7 mouse cellular contexts compared by ENCODE assay signal in the genomic region with DNA sequence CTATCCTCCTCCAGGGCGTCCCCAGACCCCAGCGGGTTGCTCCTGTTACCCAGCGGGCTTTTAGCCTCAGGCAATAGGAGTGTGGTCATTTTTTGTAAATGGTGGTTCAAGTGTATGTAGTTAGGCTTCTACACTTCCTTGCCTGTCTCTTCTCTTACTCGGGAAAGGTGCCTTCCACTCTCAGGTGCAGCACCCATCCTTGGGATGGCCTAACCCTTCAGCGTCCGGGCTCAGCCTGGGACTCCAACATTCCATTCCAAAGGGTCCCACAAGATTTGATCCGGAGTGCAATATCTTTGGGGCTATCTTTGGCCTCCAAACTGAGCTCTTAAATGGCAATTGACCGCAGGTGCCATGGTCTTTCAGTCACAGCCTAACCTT.
DNase-seq lines count a peak whose midpoint lies in the region; ATAC-seq lines count a peak whose summit lies in the region.

No protein-coding gene starts in this region.

- DNase-seq in left cerebral cortex, adult 11 months (ENCODE audit: low spot score), result peak; percentile 4
- no peak for DNase-seq in left cerebral cortex, postnatal 36 days (ENCODE audit: low spot score in 2 of 2)
- DNase-seq in forebrain, embryonic 11.5 days (ENCODE audit: low spot score), result no peak
- DNase-seq in adrenal gland, adult 8-10 months, result no peak
- DNase-seq in frontal cortex, postnatal 10 days (ENCODE audit: low spot score in 2 of 2), result no peak

- H3K4me3 ChIP-seq in forebrain, embryonic 11.5 days (ENCODE audit: low read depth, low read length), result peak overlapping the region; percentile 59
- H3K4me3 ChIP-seq in intestine, embryonic 15.5 days (replicated peaks), result peak overlapping the region; percentile 54
- H3K4me3 ChIP-seq in neural tube, embryonic 15.5 days (replicated peaks), result peak overlapping the region; percentile 72

- no peak overlapping the region for H3K9ac ChIP-seq in forebrain, embryonic 11.5 days (ENCODE audit: low read length)
- no peak overlapping the region for H3K9ac ChIP-seq in intestine, embryonic 15.5 days
- peak overlapping the region; percentile 73 for H3K9ac ChIP-seq in neural tube, embryonic 15.5 days (replicated peaks)

- H3K27ac ChIP-seq in forebrain, embryonic 11.5 days (ENCODE audit: low read depth, low read length), result no peak overlapping the region
- H3K27ac ChIP-seq in intestine, embryonic 15.5 days, result no peak overlapping the region
- H3K27ac ChIP-seq in neural tube, embryonic 15.5 days (replicated peaks), result peak overlapping the region; percentile 85

- H3K4me1 ChIP-seq in forebrain, embryonic 11.5 days (replicated peaks; ENCODE audit: control insufficient read depth, insufficient read depth, low read length), result peaks cover 3% of the 10 kb centered on the region
- H3K4me1 ChIP-seq in intestine, embryonic 15.5 days (replicated peaks), result 0 out of 2 replicates have a peak, but pooled peaks cover 5% of the 10 kb centered on the region
- peaks cover 18% of the 10 kb centered on the region for H3K4me1 ChIP-seq in neural tube, embryonic 15.5 days

- no peak; the same call in 1 of the 2 replicates for ATAC-seq in forebrain, embryonic 11.5 days (replicated peaks; ENCODE audit: low FRiP score)
- ATAC-seq in intestine, embryonic 15.5 days, result no peak
- peak; percentile 46 for ATAC-seq in neural tube, embryonic 15.5 days (ENCODE audit: low FRiP score)

- H3K36me3 ChIP-seq in forebrain, embryonic 11.5 days (ENCODE audit: control insufficient read depth, insufficient read depth, low read length), result no peaks in the 10 kb centered on the region
- H3K36me3 ChIP-seq in intestine, embryonic 15.5 days, result no peaks in the 10 kb centered on the region
- no peaks in the 10 kb centered on the region for H3K36me3 ChIP-seq in neural tube, embryonic 15.5 days

- intact Hi-C loops in left cerebral cortex, postnatal 36 days (cut with DNase I), result loop anchor here (5.0 kb wide), 1 partner anchor 599 kb away; no protein-coding TSS in a partner anchor

- no peaks in the 10 kb centered on the region for H3K9me3 ChIP-seq in forebrain, embryonic 11.5 days (ENCODE audit: control insufficient read depth, low read length)
- no peaks in the 10 kb centered on the region for H3K9me3 ChIP-seq in intestine, embryonic 15.5 days
- H3K9me3 ChIP-seq in neural tube, embryonic 15.5 days (replicated peaks), result no peaks in the 10 kb centered on the region

- WGBS in forebrain, embryonic 11.5 days, result 2% methylated on average over 8 of the region's 8 CpGs
- 6% methylated on average over 8 of the region's 8 CpGs for WGBS in intestine, embryonic 15.5 days
- WGBS in neural tube, embryonic 15.5 days, result 2% methylated on average over 8 of the region's 8 CpGs

- peaks cover 6% of the 10 kb centered on the region for H3K27me3 ChIP-seq in forebrain, embryonic 11.5 days (ENCODE audit: control insufficient read depth, insufficient read depth, low read length)
- H3K27me3 ChIP-seq in intestine, embryonic 15.5 days (replicated peaks), result peaks cover 27% of the 10 kb centered on the region
- no peaks in the 10 kb centered on the region for H3K27me3 ChIP-seq in neural tube, embryonic 15.5 days (replicated peaks)

- H3K4me2 ChIP-seq in forebrain, embryonic 11.5 days (ENCODE audit: low read depth, low read length, severe bottlenecking), result peak overlapping the region; percentile 98
- H3K4me2 ChIP-seq in intestine, embryonic 15.5 days (replicated peaks), result peak overlapping the region; percentile 99
- peak overlapping the region; percentile 98 for H3K4me2 ChIP-seq in neural tube, embryonic 15.5 days
